Mouse (Mus musculus): ENCODE results near the gene Clec1a. TPM values are rescaled to one million over a fixed set of nuclear protein-coding genes. Genes with fewer than 3 reads are reported as not detected.

Clec1a gene
- polyA plus RNA-seq, 1 experiment from 2014 or later, result 0.38 TPM

DNA sequence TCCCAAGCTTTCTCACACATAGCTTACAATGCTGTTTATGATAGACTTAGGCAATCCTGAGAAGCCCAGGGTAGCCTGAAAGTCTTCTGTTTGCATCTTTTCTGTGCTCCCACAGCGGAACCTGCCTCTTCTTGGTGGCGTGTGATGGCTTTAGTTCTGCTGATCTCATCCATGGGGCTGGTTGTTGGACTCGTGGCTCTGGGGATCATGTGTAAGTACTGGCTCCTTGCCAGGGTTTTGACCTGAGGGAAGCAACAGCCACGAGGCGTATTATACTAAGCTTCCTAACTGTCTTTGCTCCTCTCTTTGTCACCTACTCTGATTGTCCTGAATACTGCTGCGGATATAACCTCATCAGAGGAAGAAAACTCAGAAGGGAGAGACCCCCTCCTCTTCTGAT lies 51.9 kb downstream of the Clec1a start:
- H3K4me3 ChIP-seq, result no peak overlapping the region
- peak; percentile 21; the same call in 1 of the 2 replicates for ATAC-seq
- H3K4me1 ChIP-seq, result no peaks in the 10 kb centered on the region
- 0 out of 2 replicates have a peak overlapping the region, but pooled peaks have one; percentile 1 for H3K27ac ChIP-seq
- no peaks in the 10 kb centered on the region for H3K9me3 ChIP-seq (replicated peaks)
- no peak overlapping the region for H3K4me2 ChIP-seq
- no peak overlapping the region for H3K9ac ChIP-seq
- H3K36me3 ChIP-seq, result no peaks in the 10 kb centered on the region
- 50% methylated on average over 6 of the region's 6 CpGs for WGBS (ENCODE audit: insufficient replicate concordance)
- H3K27me3 ChIP-seq (replicated peaks), result no peaks in the 10 kb centered on the region

GRCm38 (mm10) chr6:129396997-129397396 lies 54.8 kb downstream of the Clec1a start, which contains the start of gene Clec1b:
TSS of gene Clec1b (plus strand) at chr6:129397297.
- no peaks in the 10 kb centered on the region for H3K4me1 ChIP-seq
- H3K4me3 ChIP-seq, result no peak within 1 kb of the TSS
- H3K36me3 ChIP-seq, result no peaks in the 10 kb centered on the region
- H3K9ac ChIP-seq, result no peak within 1 kb of the TSS
- no peak within 1 kb of the TSS for H3K4me2 ChIP-seq
- no peaks in the 10 kb centered on the region for H3K27me3 ChIP-seq (replicated peaks)
- H3K27ac ChIP-seq, result no peak within 1 kb of the TSS
- 35% methylated on average over 8 of the region's 8 CpGs for WGBS (ENCODE audit: insufficient replicate concordance)
- ATAC-seq, result no peak
- H3K9me3 ChIP-seq (replicated peaks), result no peaks in the 10 kb centered on the region

DNA sequence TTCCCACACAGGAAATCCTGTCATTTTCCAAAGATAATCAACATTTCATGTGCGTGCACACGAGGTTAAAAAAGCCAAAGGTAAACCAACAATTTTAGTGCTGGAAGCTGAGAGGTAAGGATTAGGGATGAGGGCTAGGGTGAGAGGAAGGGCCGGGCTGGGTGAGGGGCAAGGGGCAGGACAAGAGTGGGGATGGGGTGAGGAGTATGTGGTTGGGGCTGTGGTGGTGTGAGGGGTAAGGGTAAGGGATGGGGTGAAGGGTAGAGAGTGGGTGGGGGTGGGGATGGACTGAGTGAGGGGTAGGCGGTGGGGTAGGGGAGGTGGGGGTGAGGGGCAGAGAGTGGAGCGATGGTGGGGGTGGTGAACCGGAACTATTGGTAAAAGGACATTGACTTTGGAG lies 58.1 kb downstream of the Clec1a start:
- Histone ChIP-seq H3K27ac (no peak overlapping the region), H3K9me3 (replicated peaks) (no peaks in the 10 kb centered on the region), H3K27me3 (replicated peaks) (no peaks in the 10 kb centered on the region), H3K4me2 (no peak overlapping the region), H3K4me3 (no peak overlapping the region), H3K4me1 (no peaks in the 10 kb centered on the region), H3K36me3 (no peaks in the 10 kb centered on the region), H3K9ac (no peak overlapping the region)
- ATAC-seq, result no peak; the same call in 1 of the 2 replicates
- WGBS (ENCODE audit: insufficient replicate concordance), result 52% methylated on average over 6 of the region's 6 CpGs

GRCm38 (mm10) chr6:129393087-129393720 lies 58.6 kb downstream of the Clec1a start:
- Histone ChIP-seq H3K9me3 (replicated peaks) (no peaks in the 10 kb centered on the region), H3K4me2 (no peak overlapping the region), H3K4me1 (no peaks in the 10 kb centered on the region), H3K27ac (no peak overlapping the region), H3K4me3 (no peak overlapping the region), H3K36me3 (no peaks in the 10 kb centered on the region), H3K9ac (no peak overlapping the region), H3K27me3 (replicated peaks) (no peaks in the 10 kb centered on the region)
- 11% methylated on average over 2 of the region's 2 CpGs for WGBS (ENCODE audit: insufficient replicate concordance)
- no peak for ATAC-seq

- no peak within 1 kb of the TSS for H3K27ac ChIP-seq
- H3K4me3 ChIP-seq, result no peak within 1 kb of the TSS
- H3K9ac ChIP-seq, result no peak within 1 kb of the TSS
- H3K4me2 ChIP-seq, result no peak within 1 kb of the TSS
- WGBS (ENCODE audit: insufficient replicate concordance), result 67% methylated on average over 2 of the region's 2 CpGs
- H3K4me1 ChIP-seq, result no peaks in the 10 kb centered on the region
- H3K27me3 ChIP-seq (replicated peaks), result no peaks in the 10 kb centered on the region
- H3K9me3 ChIP-seq (replicated peaks), result no peaks in the 10 kb centered on the region
- ATAC-seq, result no peak
- no peaks in the 10 kb centered on the region for H3K36me3 ChIP-seq
These were observed 66.0 kb downstream of the Clec1a start, which contains the start of gene Clec12b for GRCm38 (mm10) chr6:129385774-129386173. TSS of gene Clec12b (minus strand) at chr6:129385874.

- Histone ChIP-seq H3K4me1 (no peaks in the 10 kb centered on the region), H3K9me3 (replicated peaks) (no peaks in the 10 kb centered on the region), H3K36me3 (no peaks in the 10 kb centered on the region), H3K4me2 (no peak overlapping the region), H3K9ac (no peak overlapping the region), H3K27me3 (replicated peaks) (no peaks in the 10 kb centered on the region), H3K4me3 (no peak overlapping the region), H3K27ac (no peak overlapping the region)
- ATAC-seq, result no peak
- WGBS (ENCODE audit: insufficient replicate concordance), result 76% methylated on average over 4 of the region's 4 CpGs
These were observed 66.8 kb downstream of the Clec1a start for GRCm38 (mm10) chr6:129385000-129385399.

- Histone ChIP-seq H3K4me3 (no peak overlapping the region), H3K4me2 (no peak overlapping the region), H3K27ac (no peak overlapping the region), H3K9me3 (replicated peaks) (no peaks in the 10 kb centered on the region), H3K36me3 (no peaks in the 10 kb centered on the region), H3K4me1 (no peaks in the 10 kb centered on the region), H3K9ac (no peak overlapping the region), H3K27me3 (replicated peaks) (no peaks in the 10 kb centered on the region)
- 81% methylated on average over 3 of the region's 3 CpGs for WGBS (ENCODE audit: insufficient replicate concordance)
- no peak for ATAC-seq
These were observed 68.3 kb downstream of the Clec1a start for GRCm38 (mm10) chr6:129383466-129383865.

DNA sequence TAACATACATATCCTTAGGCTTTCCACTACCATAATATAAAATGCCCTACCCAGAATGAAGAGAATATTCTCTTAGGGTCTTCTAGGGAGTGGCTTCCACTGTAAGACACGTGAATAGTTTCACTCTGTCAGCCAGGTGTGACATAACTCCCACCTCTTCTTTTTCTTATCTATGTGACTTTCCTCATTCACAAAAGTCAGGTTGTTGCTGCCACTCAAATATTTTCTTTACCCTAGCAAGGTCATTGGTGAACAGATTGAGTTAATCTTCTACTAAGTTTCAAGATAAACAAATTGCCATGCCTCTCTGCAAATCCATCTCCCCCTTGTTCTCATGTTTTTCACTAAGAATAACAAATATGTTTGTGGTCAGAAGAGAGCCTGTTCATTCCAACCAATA lies 70.1 kb downstream of the Clec1a start:
- H3K36me3 ChIP-seq, result no peaks in the 10 kb centered on the region
- WGBS (ENCODE audit: insufficient replicate concordance), result 48% methylated on average over 1 of the region's 1 CpGs

GRCm38 (mm10) chr6:129380454-129380853 lies 71.3 kb downstream of the Clec1a start:
- H3K4me2 ChIP-seq, result no peak overlapping the region
- H3K27me3 ChIP-seq (replicated peaks), result no peaks in the 10 kb centered on the region
- ATAC-seq, result no peak
- H3K27ac ChIP-seq, result no peak overlapping the region
- no peaks in the 10 kb centered on the region for H3K9me3 ChIP-seq (replicated peaks)
- WGBS (ENCODE audit: insufficient replicate concordance), result 71% methylated on average over 4 of the region's 4 CpGs
- no peak overlapping the region for H3K4me3 ChIP-seq
- H3K9ac ChIP-seq, result no peak overlapping the region
- no peaks in the 10 kb centered on the region for H3K4me1 ChIP-seq
- H3K36me3 ChIP-seq, result no peaks in the 10 kb centered on the region

More for the DNA sequence above, 70.1 kb downstream of the Clec1a start:
- no peaks in the 10 kb centered on the region for H3K27me3 ChIP-seq (replicated peaks)
- ATAC-seq, result no peak; the same call in 1 of the 2 replicates
- H3K4me2 ChIP-seq, result no peak overlapping the region
- H3K4me3 ChIP-seq, result no peak overlapping the region
- no peak overlapping the region for H3K27ac ChIP-seq
- H3K9me3 ChIP-seq (replicated peaks), result no peaks in the 10 kb centered on the region
- H3K9ac ChIP-seq, result no peak overlapping the region
- H3K4me1 ChIP-seq, result no peaks in the 10 kb centered on the region

DNA sequence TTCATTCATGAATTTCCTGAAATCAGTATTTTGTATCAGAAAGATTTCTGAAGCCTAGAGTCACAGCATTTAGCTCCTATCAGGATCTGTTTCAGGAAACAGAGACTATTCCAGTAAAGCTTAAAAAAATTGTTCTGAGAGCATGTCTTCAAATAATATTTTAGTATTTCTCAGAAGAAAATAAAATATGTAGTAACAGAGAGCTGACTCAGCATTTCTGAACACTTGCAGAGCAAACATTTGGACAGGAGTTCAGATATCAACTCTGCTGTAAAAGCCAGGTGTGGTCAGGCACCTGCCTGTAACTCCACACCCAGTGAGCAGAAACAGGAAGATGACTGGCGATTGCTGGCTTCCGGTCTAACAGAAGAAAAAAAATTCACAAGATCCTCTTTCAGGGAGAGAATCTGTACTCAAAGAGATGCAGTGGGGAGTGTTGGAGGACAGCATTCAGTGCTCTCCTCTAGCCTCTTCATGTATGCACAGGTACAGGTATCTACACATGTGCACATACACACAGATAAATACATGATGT lies 76.8 kb downstream of the Clec1a start:
- WGBS (ENCODE audit: insufficient replicate concordance), result 21% methylated on average over 2 of the region's 2 CpGs
- Histone ChIP-seq H3K27ac (no peak overlapping the region), H3K36me3 (no peaks in the 10 kb centered on the region), H3K4me2 (no peak overlapping the region), H3K4me3 (no peak overlapping the region), H3K9me3 (replicated peaks) (no peaks in the 10 kb centered on the region), H3K4me1 (no peaks in the 10 kb centered on the region), H3K9ac (no peak overlapping the region), H3K27me3 (replicated peaks) (no peaks in the 10 kb centered on the region)
- no peak for ATAC-seq

All from liver, embryonic 12.5 days (tissue).